Mouse (Mus musculus) thymus, postnatal 36 days (tissue): Measurements from ENCODE around the gene Gpa33.

Experiments used
- DNase-seq, 2 experiments: peaks; one replicate each; pipeline ENCODE4 v3.0.0; 2022; ENCODE audit warnings: mixed read lengths in 2 of 2

The Gpa33 gene

DNA sequence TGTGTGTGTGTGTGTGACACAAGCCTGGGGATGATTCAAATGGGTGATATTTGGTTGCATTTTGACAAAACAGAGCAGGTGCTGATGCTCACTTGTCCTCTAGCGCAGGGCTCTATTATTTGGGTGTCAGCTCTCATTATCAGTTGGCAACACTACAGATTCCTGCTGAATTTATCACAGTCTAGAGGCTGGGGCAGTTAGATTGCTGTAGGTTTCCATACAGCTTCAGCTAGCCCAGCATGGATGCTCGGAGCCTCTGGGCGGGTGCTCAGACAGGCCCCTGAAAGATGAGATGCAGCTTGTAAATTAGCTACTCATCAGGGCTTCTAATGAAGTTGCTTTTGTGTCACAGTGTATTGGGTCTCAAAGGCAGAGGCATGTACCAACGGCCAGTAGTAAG is 37.4 kb downstream of the Gpa33 start:
- DNase-seq: no peak

- no peak for DNase-seq
Measured at GRCm38 (mm10) chr1:166168017-166168416, 38.0 kb downstream of the Gpa33 start.

DNA sequence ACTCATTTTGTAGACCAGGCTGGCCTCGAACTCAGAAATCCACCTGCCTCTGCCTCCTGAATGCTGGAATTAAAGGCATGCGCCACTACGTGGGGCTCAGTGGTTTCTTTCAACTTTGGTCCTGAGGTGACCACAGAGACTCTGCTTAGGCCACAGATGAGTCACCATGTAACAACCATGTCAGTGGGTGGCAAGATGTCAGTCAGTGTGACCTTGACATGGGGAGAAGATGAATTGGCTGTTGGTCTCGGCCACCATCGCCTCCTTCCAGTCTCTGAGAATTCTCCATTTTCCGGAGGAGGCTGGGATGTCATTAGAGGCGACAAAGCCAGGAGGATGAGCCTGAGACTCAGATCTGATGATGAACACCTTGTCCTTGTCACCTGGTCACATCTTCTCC is 39.7 kb downstream of the Gpa33 start:
- DNase-seq: no peak

- no peak for DNase-seq
Measured at GRCm38 (mm10) chr1:166170852-166171251, 40.8 kb downstream of the Gpa33 start.

GRCm38 (mm10) chr1:166172992-166173391 is 43.0 kb downstream of the Gpa33 start:
- DNase-seq: no peak

DNA sequence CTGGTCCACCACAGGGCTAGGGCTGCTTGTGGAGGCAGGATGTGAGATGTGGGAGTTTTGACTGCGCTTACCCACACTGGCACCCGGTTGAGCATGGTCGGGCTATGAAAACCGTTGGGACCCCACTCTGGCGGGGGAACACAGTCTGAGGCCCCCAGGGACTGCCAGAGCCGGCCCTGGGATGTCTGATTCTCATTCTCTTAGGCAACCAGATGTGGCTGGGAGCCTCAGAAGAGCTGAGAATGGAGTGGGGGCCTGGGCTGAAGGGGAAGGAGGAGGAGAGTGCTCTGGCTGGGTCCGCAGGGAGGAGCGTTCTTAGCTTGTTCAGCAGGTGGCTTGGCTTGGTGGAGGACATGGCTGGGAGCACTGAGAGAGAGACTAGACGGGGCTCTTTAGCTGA is 43.6 kb downstream of the Gpa33 start:
- no peak for DNase-seq

- DNase-seq: no peak
Measured at GRCm38 (mm10) chr1:166181510-166181909, 51.5 kb downstream of the Gpa33 start.

DNA sequence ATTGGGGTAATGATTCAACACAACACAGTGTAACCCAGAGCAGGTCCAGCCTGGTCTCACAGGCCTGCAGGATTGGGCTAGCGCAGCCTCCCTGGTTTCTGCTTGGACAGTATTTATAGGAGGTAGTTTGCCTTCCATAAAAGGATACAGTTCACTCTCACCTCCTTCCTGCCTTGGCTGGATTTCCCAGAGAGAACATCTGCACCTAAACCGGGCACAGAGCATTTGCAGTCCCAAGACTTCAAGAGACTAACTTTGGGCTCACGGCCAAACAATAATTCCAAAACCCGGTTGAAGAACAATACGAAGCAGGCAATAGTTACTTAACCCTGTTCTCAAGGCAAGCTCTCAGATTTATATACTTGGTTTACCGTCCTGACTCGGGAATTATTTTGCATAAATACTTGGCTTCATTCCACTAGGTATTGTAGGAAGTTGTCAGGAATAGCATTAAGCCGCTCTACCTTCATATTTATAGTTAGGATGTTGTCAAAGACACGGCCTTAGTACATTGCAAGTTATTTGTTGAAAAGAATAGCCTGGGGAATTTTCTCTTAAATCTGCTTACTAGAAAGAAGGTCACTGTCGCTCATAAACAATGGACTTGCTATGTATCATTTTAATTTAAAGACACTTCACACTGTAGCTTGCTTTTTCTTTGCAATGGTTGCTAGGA is 53.1 kb downstream of the Gpa33 start:
- DNase-seq: no peak

- DNase-seq: no peak
Measured at GRCm38 (mm10) chr1:166184391-166185229, 54.6 kb downstream of the Gpa33 start.

- no peak for DNase-seq
Measured at GRCm38 (mm10) chr1:166185357-166185756, 55.3 kb downstream of the Gpa33 start.

DNA sequence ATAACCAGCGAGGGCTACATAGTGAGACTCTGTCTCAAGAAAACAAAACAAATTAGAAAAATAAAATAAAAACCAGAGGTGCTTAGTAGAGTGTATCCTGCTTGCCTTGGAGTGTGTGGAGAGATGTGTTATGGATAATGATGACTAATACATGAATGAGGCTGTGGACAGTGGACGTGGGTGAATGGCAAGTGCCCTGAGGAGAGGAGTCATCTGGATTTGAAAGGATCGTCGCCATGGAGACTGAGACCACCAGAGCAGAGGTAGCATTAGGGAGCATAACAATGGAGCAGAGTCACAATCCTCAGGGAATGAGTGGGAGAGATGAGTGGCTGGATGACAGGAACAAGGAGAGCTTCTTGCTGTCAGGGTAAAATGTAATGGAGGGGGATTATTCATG is 59.8 kb downstream of the Gpa33 start:
- no peak for DNase-seq

DNA sequence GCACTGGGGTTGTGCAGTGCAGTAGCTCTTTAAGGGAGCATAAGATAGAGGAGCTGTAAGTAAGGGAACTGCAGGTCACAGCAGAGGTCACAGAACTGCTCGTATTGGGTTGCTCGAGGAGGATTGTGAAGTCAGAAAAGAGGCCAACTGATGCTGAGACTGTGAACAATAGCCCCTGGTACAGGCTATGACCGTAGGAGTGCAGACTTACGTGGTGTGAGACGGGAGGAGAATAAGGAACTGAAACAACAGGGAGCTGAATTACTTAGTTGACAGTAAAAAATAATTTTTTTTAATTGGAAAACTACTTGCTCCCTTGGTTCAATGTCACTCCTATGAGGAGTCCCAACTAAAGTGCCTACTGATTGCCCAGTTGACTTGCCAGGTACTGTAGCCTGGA is 74.1 kb downstream of the Gpa33 start:
- DNase-seq: no peak

DNA sequence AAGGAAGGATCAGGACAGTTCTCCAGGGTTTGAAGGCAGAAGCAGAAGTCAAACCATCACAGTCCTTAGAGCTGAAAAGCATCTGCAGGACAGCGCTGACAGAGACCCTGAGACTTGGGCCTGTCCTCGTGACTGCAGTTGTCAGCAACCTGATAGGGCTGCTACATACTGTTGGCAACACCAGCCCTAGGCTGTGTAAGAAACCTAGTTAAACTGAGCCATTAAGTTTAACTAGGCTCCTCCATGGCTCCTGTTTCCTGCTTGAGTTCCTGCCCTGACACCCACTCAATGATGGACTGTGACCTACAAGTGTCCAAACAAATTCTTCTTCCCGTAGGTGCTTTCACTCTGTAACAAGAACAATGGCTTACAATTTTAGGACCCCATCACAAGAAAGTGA is 75.1 kb downstream of the Gpa33 start:
- no peak for DNase-seq

GRCm38 (mm10) chr1:166209371-166209770 is 79.3 kb downstream of the Gpa33 start:
- DNase-seq: no peak

- DNase-seq: no peak
Measured at GRCm38 (mm10) chr1:166214181-166214580, 84.1 kb downstream of the Gpa33 start.
